Mouse (Mus musculus): ENCODE data around the gene Apba2.

GRCm38 (mm10) chr7:64697791-64698337, 196.4 kb downstream of the Apba2 start:
- TF ChIP-seq CTCF (IDR thresholded peaks at IDR 0.05; ENCODE audit: control insufficient read depth, insufficient read depth, insufficient read length) (no peak), MYOG (IDR thresholded peaks at IDR 0.05; ENCODE audit: control insufficient read depth, extremely low read depth, insufficient read length) (no peak), USF1 (IDR thresholded peaks at IDR 0.05; ENCODE audit: low read depth) (no peak)
